Mouse (Mus musculus) forebrain, embryonic 16.5 days (tissue): ENCODE results near the gene Mpv17l2. TPM values are rescaled to one million over a fixed set of nuclear protein-coding genes. Genes with fewer than 3 reads are reported as not detected.

ENCODE experiments used
- ATAC-seq: fragments of 200-750 bp; cut with Nextera tagmentation; 2 replicates; pipeline ENCODE4 v1.8.0; 2017; ENCODE audit warnings: mild to moderate bottlenecking, moderate library complexity
- H3K27ac ChIP-seq: fragments of 300-500 bp; sonication (generic); 2 replicates; pipeline ENCODE4 v1.5.1; 2014; ENCODE audit warnings: low read length, control low read depth
- H3K27me3 ChIP-seq: fragments of 300-500 bp; sonication (generic); replicated peaks from 2 replicates; pipeline ENCODE4 v1.6.1; 2014; ENCODE audit warnings: low read length; ENCODE audit not compliant: control insufficient read depth, insufficient read depth
- H3K36me3 ChIP-seq: fragments of 300-500 bp; sonication (generic); 2 replicates; pipeline ENCODE4 v1.6.1; 2014; ENCODE audit not compliant: control insufficient read depth, insufficient read depth
- H3K4me1 ChIP-seq: fragments of 300-500 bp; sonication (generic); replicated peaks from 2 replicates; pipeline ENCODE4 v1.6.1; 2014; ENCODE audit warnings: low read length; ENCODE audit not compliant: control insufficient read depth, insufficient read depth
- H3K4me2 ChIP-seq: fragments of 300-500 bp; sonication (generic); 2 replicates; pipeline ENCODE4 v1.6.1; 2014; ENCODE audit warnings: mild to moderate bottlenecking, low read length, control low read depth
- H3K4me3 ChIP-seq: fragments of 300-500 bp; sonication (generic); replicated peaks from 2 replicates; pipeline ENCODE4 v1.5.1; 2014; ENCODE audit warnings: mild to moderate bottlenecking, low read length, control low read depth
- H3K9ac ChIP-seq: fragments of 300-500 bp; sonication (generic); replicated peaks from 2 replicates; pipeline ENCODE4 v1.6.1; 2014; ENCODE audit warnings: low read depth, low read length, control low read depth
- H3K9me3 ChIP-seq: fragments of 300-500 bp; sonication (generic); 2 replicates; pipeline ENCODE4 v1.6.1; 2016; ENCODE audit warnings: low read length; ENCODE audit not compliant: control insufficient read depth
- WGBS: fragments of 180-500 bp; shearing (Covaris S2); extraction: QIAGEN DNeasy Blood & Tissue Kit; methylation state at CpG from one replicate; pipeline ENCODE4 v1.1.7; 2014; 5-methylcytosine and 5-hydroxymethylcytosine counted together
- polyA plus RNA-seq: library from polyadenylated mRNA; unstranded; fragments of >200 nt; fragmentation: Nextera tagmentation; extraction: Ambion mirVana; gene quantifications from 2 replicates; pipeline ENCODE4 v1.2.1, GENCODE M21; 2015

Mpv17l2 gene
- polyA plus RNA-seq, 1 experiment from 2014 or later, result 49.8 TPM

GRCm38 (mm10) chr8:70791975-70792691 is 31.4 kb upstream of the Mpv17l2 start:
- peak overlapping the region; percentile 81 for H3K9ac ChIP-seq
- H3K4me3 ChIP-seq, result peak overlapping the region; percentile 61
- ATAC-seq, result peak; percentile 85
- H3K27ac ChIP-seq, result peak overlapping the region; percentile 91
- 4% methylated on average over 57 of the region's 58 CpGs for WGBS
- H3K4me2 ChIP-seq, result peak overlapping the region; percentile 77
- peaks cover 27% of the 10 kb centered on the region for H3K4me1 ChIP-seq
- peaks cover 4% of the 10 kb centered on the region; the same call in 1 of the 2 replicates for H3K36me3 ChIP-seq
- H3K9me3 ChIP-seq, result no peaks in the 10 kb centered on the region
- H3K27me3 ChIP-seq, result no peaks in the 10 kb centered on the region

DNA sequence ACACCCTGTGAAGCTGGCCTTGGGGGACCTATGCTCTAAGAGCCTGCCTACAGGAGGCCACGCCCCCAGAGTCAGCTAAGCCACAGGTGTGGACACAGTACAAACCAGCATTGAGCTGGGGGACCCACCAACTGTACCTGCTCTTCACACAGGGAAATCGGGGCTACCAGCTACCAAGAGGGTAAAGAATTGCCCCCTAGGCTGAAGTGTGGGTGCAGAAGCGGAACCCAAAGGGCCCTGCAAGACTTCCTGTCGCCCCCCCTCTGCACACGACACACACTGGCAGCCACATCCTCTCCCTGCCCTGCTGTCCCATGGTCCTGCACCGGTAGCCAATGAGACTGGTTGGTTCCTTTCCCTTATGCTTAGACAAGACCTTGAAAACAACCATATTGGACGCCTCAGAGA is 30.6 kb upstream of the Mpv17l2 start:
- H3K27me3 ChIP-seq, result no peaks in the 10 kb centered on the region
- H3K4me1 ChIP-seq, result peaks cover 24% of the 10 kb centered on the region
- no peaks in the 10 kb centered on the region for H3K9me3 ChIP-seq
- peaks cover 9% of the 10 kb centered on the region for H3K36me3 ChIP-seq
- no peak for ATAC-seq
- peak overlapping the region; percentile 61 for H3K4me3 ChIP-seq
- H3K27ac ChIP-seq, result no peak overlapping the region
- WGBS, result 83% methylated on average over 7 of the region's 7 CpGs
- H3K9ac ChIP-seq, result peak overlapping the region; percentile 81; the same call in 1 of the 2 replicates
- peak overlapping the region; percentile 77 for H3K4me2 ChIP-seq

GRCm38 (mm10) chr8:70790846-70791245 is 30.1 kb upstream of the Mpv17l2 start:
- Histone ChIP-seq H3K27me3 (no peaks in the 10 kb centered on the region), H3K4me3 (no peak overlapping the region), H3K27ac (no peak overlapping the region), H3K4me1 (peaks cover 24% of the 10 kb centered on the region), H3K4me2 (peak overlapping the region; percentile 77), H3K9me3 (no peaks in the 10 kb centered on the region), H3K9ac (peak overlapping the region; percentile 1; the same call in 1 of the 2 replicates), H3K36me3 (peaks cover 9% of the 10 kb centered on the region)
- ATAC-seq, result no peak
- 58% methylated on average over 8 of the region's 8 CpGs for WGBS

GRCm38 (mm10) chr8:70789046-70789445 is 28.3 kb upstream of the Mpv17l2 start:
- Histone ChIP-seq H3K4me3 (no peak overlapping the region), H3K9me3 (no peaks in the 10 kb centered on the region), H3K9ac (no peak overlapping the region), H3K27ac (no peak overlapping the region), H3K36me3 (peaks cover 11% of the 10 kb centered on the region), H3K4me2 (no peak overlapping the region), H3K4me1 (peaks cover 24% of the 10 kb centered on the region), H3K27me3 (no peaks in the 10 kb centered on the region)
- WGBS, result 85% methylated on average over 10 of the region's 10 CpGs
- ATAC-seq, result no peak

DNA sequence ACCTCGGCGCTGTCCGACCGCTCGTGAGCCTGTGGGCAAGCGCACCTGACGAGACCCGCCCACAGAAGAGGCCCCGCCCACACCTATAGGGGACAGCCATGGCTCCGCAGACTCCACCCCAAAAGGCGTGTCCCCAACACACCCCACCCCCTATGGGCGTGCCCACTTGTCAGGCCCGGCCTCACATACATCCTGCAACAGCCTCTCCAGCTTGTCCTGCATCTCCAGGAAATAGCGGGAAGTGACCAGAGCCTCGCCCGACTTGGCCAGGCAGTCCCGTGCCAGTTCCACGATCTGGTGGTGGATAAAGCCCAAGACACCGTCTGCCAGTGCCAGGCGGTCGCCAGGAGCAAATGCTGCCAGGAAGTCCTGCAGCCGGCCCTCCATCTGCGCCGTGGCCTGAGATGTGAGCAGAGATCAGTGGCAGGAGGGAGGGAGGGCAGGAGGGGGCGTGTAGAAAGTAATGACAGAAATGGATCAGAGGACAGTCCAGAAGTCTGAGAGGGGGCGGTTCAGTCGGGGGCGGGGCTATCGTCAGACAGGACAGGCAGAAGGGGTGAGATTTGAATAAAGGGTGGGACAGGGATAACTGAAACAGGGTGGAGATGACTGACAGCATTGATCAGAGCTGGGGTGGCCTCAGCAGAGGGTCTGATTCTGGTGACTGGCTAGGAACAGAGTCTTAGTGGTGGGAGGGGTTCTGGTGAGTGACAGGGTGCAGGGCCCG is 27.4 kb upstream of the Mpv17l2 start:
- ATAC-seq, result no peak
- no peak overlapping the region for H3K4me2 ChIP-seq
- H3K27ac ChIP-seq, result no peak overlapping the region

GRCm38 (mm10) chr8:70787051-70787445 is 26.3 kb upstream of the Mpv17l2 start:
- no peaks in the 10 kb centered on the region for H3K27me3 ChIP-seq
- no peak overlapping the region for H3K4me3 ChIP-seq
- no peak overlapping the region for H3K4me2 ChIP-seq
- peaks cover 14% of the 10 kb centered on the region for H3K4me1 ChIP-seq
- 88% methylated on average over 3 of the region's 3 CpGs for WGBS
- H3K9ac ChIP-seq, result no peak overlapping the region
- H3K9me3 ChIP-seq, result no peaks in the 10 kb centered on the region
- no peak overlapping the region for H3K27ac ChIP-seq
- peaks cover 16% of the 10 kb centered on the region for H3K36me3 ChIP-seq
- ATAC-seq, result no peak

More for the DNA sequence above, 27.4 kb upstream of the Mpv17l2 start:
- peaks cover 14% of the 10 kb centered on the region for H3K36me3 ChIP-seq
- 30% methylated on average over 30 of the region's 30 CpGs for WGBS
- H3K4me1 ChIP-seq, result peaks cover 21% of the 10 kb centered on the region
- H3K9ac ChIP-seq, result no peak overlapping the region
- H3K27me3 ChIP-seq, result no peaks in the 10 kb centered on the region
- no peaks in the 10 kb centered on the region for H3K9me3 ChIP-seq
- no peak overlapping the region for H3K4me3 ChIP-seq

- Histone ChIP-seq H3K36me3 (peaks cover 17% of the 10 kb centered on the region), H3K9me3 (no peaks in the 10 kb centered on the region), H3K4me1 (peaks cover 8% of the 10 kb centered on the region), H3K9ac (no peak overlapping the region), H3K4me2 (no peak overlapping the region), H3K27ac (no peak overlapping the region), H3K27me3 (no peaks in the 10 kb centered on the region), H3K4me3 (no peak overlapping the region)
- ATAC-seq, result no peak
- WGBS, result 88% methylated on average over 25 of the region's 25 CpGs
Observed at GRCm38 (mm10) chr8:70786291-70787050, 25.7 kb upstream of the Mpv17l2 start.

- no peak for ATAC-seq
- no peaks in the 10 kb centered on the region for H3K27me3 ChIP-seq
- H3K4me1 ChIP-seq, result peaks cover 21% of the 10 kb centered on the region
- 82% methylated on average over 11 of the region's 11 CpGs for WGBS
- H3K9me3 ChIP-seq, result no peaks in the 10 kb centered on the region
- no peak overlapping the region for H3K9ac ChIP-seq
- no peak overlapping the region for H3K4me2 ChIP-seq
- no peak overlapping the region for H3K4me3 ChIP-seq
- no peak overlapping the region for H3K27ac ChIP-seq
- H3K36me3 ChIP-seq, result peaks cover 12% of the 10 kb centered on the region
Observed at GRCm38 (mm10) chr8:70780093-70780492, 19.3 kb upstream of the Mpv17l2 start.
